Comparison of ENCODE assay signal across 9 mouse cellular contexts in the genomic region with DNA sequence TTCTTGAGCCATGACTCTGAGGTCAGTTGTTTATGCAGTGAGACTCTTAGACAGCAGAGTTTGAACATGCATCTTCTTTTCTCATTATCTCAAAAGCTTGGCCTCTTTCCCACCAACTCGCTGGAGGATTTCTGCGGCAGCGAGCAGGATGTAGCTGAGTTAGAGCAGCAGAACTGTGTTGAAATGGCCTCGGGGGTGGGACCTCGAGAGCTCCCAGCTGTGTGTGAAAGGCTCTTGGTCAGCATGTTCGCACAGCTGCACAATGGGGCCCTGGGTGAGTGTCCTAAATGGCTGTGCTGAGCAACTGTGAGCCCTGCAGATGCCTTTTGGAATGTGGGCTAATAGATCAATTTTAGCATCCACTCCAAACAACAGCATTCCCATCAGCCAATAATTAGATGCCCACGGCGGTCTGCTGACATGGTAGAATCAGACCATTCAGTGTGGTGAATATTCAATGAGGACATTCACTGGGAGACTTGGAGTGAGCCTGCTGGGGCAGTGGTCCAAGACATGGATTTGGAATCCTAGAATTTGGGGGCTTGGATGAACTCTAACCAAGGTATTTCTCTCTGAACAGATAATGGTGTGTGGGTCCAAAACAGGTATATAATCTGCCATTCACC. TPM values are rescaled to one million over a fixed set of nuclear protein-coding genes. Genes with fewer than 3 reads are reported as not detected.
A peak's percentile ranks its signal among the peaks of the same experiment; 100 is the strongest.
DNase-seq lines count a peak whose midpoint lies in the region; ATAC-seq lines count a peak whose summit lies in the region.
"Had no signal": no experiment of that assay in that cellular context is flagged by ENCODE, and none has a peak within 500 bp of the region (broad histone marks: within the 10 kb centered on the region; RNA-seq: fewer than 3 reads in every experiment).

No protein-coding gene starts in this region.

- H3K9ac ChIP-seq in limb, embryonic 12.5 days (replicated peaks) = no peak overlapping the region
- no peak overlapping the region for H3K9ac ChIP-seq in embryonic facial prominence, embryonic 14.5 days (ENCODE audit: low read depth, low read length)
- H3K9ac ChIP-seq: midbrain, embryonic 12.5 days had no signal

- H3K27ac ChIP-seq in limb, embryonic 12.5 days = 0 out of 2 replicates have a peak overlapping the region, but pooled peaks have one; percentile 29
- no peak overlapping the region for H3K27ac ChIP-seq in limb, embryonic 10.5 days
- H3K27ac ChIP-seq in embryonic facial prominence, embryonic 14.5 days (replicated peaks; ENCODE audit: low read depth, low read length) = peak overlapping the region; percentile 16; the same call in 1 of the 2 replicates
- H3K27ac ChIP-seq: midbrain, embryonic 12.5 days had no signal

- H3K36me3 ChIP-seq in limb, embryonic 12.5 days = no peaks in the 10 kb centered on the region
- no peaks in the 10 kb centered on the region for H3K36me3 ChIP-seq in limb, embryonic 10.5 days
- no peaks in the 10 kb centered on the region for H3K36me3 ChIP-seq in embryonic facial prominence, embryonic 14.5 days (ENCODE audit: control insufficient read depth, insufficient read depth, low read length)
- H3K36me3 ChIP-seq: midbrain, embryonic 12.5 days had no signal

- H3K4me2 ChIP-seq in limb, embryonic 12.5 days = no peak overlapping the region
- no peak overlapping the region for H3K4me2 ChIP-seq in embryonic facial prominence, embryonic 14.5 days (ENCODE audit: low read depth, low read length)
- H3K4me2 ChIP-seq: midbrain, embryonic 12.5 days had no signal

- 44% methylated on average over 8 of the region's 8 CpGs for WGBS in limb, embryonic 12.5 days
- WGBS in limb, embryonic 10.5 days = 59% methylated on average over 8 of the region's 8 CpGs
- WGBS in embryonic facial prominence, embryonic 14.5 days = 16% methylated on average over 8 of the region's 8 CpGs

- no peak for ATAC-seq in limb, embryonic 12.5 days (ENCODE audit: insufficient number of reproducible peaks, insufficient read depth, low FRiP score, low TSS enrichment, low read depth)
- ATAC-seq in embryonic facial prominence, embryonic 14.5 days (ENCODE audit: low read depth) = peak; percentile 89

- H3K9me3 ChIP-seq in limb, embryonic 12.5 days = no peaks in the 10 kb centered on the region
- H3K9me3 ChIP-seq in limb, embryonic 10.5 days (replicated peaks) = no peaks in the 10 kb centered on the region
- H3K9me3 ChIP-seq in embryonic facial prominence, embryonic 14.5 days (ENCODE audit: control insufficient read depth, low read length) = no peaks in the 10 kb centered on the region
- H3K9me3 ChIP-seq: midbrain, embryonic 12.5 days had no signal

- no peak overlapping the region for H3K4me3 ChIP-seq in limb, embryonic 12.5 days (replicated peaks)
- H3K4me3 ChIP-seq in limb, embryonic 10.5 days = no peak overlapping the region
- no peak overlapping the region for H3K4me3 ChIP-seq in embryonic facial prominence, embryonic 14.5 days (ENCODE audit: low read depth, low read length)
- H3K4me3 ChIP-seq: midbrain, embryonic 12.5 days had no signal

- no peak for DNase-seq in limb, embryonic 10.5 days (ENCODE audit: low spot score)
- peak; percentile 88 for DNase-seq in embryonic facial prominence, embryonic 14.5 days (ENCODE audit: low spot score)
- peak; percentile 80 for DNase-seq in heart, postnatal 25 days (ENCODE audit: low spot score)
- peak; percentile 72 to 82 for DNase-seq in kidney, postnatal 4 days
- DNase-seq in retina, postnatal 1 day = peak; percentile 54
- DNase-seq in layer of hippocampus, adult 18-20 months (ENCODE audit: low spot score in 2 of 2) = no peak
- no peak for DNase-seq in MN1 (ENCODE audit: low spot score)

- intact Hi-C loops in heart, postnatal 25 days (cut with DNase I) = loop anchor here (5.0 kb wide), 1 partner anchor 71 kb away; no protein-coding TSS in a partner anchor

- peaks cover 5% of the 10 kb centered on the region for H3K4me1 ChIP-seq in limb, embryonic 12.5 days (replicated peaks)
- H3K4me1 ChIP-seq in limb, embryonic 10.5 days = peaks cover 4% of the 10 kb centered on the region
- peaks cover under 1% of the 10 kb centered on the region for H3K4me1 ChIP-seq in embryonic facial prominence, embryonic 14.5 days (ENCODE audit: control insufficient read depth, insufficient read depth, low read length)

- H3K27me3 ChIP-seq in limb, embryonic 12.5 days = no peaks in the 10 kb centered on the region
- no peaks in the 10 kb centered on the region for H3K27me3 ChIP-seq in limb, embryonic 10.5 days (ENCODE audit: low read depth, poor library complexity, severe bottlenecking)
- no peaks in the 10 kb centered on the region for H3K27me3 ChIP-seq in embryonic facial prominence, embryonic 14.5 days (replicated peaks; ENCODE audit: control insufficient read depth, insufficient read depth, low read length)
- H3K27me3 ChIP-seq: midbrain, embryonic 12.5 days had no signal

RNA-seq across cellular contexts. Expression of gene Gm6993, which starts 49.1 kb away (rescaled TPM):
- polyA plus RNA-seq in limb, embryonic 12.5 days (2016; fragmentation: Nextera tagmentation; extraction: Ambion mirVana) = not detected in 2 replicates
- not detected in 2 replicates for polyA plus RNA-seq in limb, embryonic 10.5 days (2016; fragmentation: Nextera tagmentation; extraction: Ambion mirVana)
- polyA plus RNA-seq in embryonic facial prominence, embryonic 14.5 days (2014; fragmentation: Nextera tagmentation; extraction: Ambion mirVana) = not detected in 2 replicates
- total RNA-seq in heart, postnatal 25 days (2021) = not detected
- not detected for total RNA-seq in layer of hippocampus, adult 18-20 months (2021)
- polyA plus RNA-seq: midbrain, embryonic 12.5 days had no signal

Comparison
In these comparisons a context has a peak if more than half of its experiments do, and no peak if none do; other contexts are left out.
1. DNase-seq: peak in embryonic facial prominence, embryonic 14.5 days (single experiment), heart, postnatal 25 days (single experiment), kidney, postnatal 4 days (2 of 2) and retina, postnatal 1 day (single experiment); none in limb, embryonic 10.5 days (single experiment), layer of hippocampus, adult 18-20 months (0 of 2) and MN1 (single experiment).